8 mouse cellular contexts compared by ENCODE assay signal in the genomic region with DNA sequence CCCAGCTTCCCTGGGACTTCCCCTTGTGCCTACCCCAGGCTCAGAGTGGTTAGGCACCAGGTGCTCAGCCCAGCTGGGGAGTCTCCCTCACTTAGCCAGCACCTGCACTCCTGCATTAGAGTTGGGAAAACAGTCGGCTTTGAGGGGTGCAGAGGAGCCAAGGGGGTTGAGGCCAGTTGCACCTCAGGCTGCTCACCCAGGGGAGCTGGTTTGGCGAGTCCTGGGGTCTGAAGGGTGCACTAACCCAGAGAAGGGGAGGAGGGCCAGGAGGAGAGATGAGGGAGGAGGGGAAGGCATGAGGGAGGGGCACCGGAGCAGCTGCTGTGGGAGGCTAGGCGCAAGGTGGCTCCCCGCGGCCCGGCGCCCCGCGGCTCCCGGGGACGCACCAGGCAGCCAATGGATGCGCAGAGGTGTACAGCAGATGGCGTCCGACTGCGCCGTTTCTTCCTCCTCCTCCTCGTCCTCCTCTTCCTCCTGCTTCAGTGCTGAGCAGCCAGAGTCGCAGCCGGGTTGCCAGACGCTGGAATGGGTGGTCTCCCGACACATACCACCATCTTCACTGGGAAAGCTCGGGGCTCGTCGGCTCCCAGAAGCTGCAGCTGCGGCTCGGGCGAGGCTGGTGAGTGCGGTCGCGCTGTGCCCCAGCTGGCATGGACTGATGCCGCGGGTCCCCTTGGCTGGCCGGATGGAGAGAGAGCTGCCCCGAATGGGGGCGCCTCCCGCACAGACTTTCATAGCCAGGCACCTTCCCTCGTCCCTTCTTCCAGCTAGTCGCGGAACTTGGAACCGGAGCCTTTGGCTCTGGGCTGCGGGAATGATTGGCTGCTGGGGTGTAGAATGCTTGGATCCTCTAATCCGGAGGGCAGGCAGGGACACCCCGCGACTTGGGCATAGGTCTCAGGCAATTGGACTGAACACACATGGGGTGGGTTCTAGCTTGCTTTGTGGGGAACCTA. TPM values are rescaled to one million over a fixed set of nuclear protein-coding genes. Genes with fewer than 3 reads are reported as not detected.
A peak's percentile ranks its signal among the peaks of the same experiment; 100 is the strongest.
DNase-seq lines count a peak whose midpoint lies in the region; ATAC-seq and TF ChIP-seq lines count a peak whose summit lies in the region.

A gene (plus strand): TSS at position 321 of the 956 bp plus-strand sequence.

- under 1% methylated on average over 41 of the region's 45 CpGs for WGBS in lung, embryonic 15.5 days
- WGBS in olfactory bulb, adult 2 months = under 1% methylated on average over 45 of the region's 45 CpGs

- H3K4me2 ChIP-seq in lung, embryonic 15.5 days = peak within 1 kb of the TSS; percentile 85

- TF ChIP-seq POLR2A in olfactory bulb, adult 2 months (IDR thresholded peaks at IDR 0.05; ENCODE audit: insufficient read depth, low read depth, low read length) = no peak

- H3K4me1 ChIP-seq in lung, embryonic 15.5 days = peaks cover 10% of the 10 kb centered on the region
- H3K4me1 ChIP-seq in olfactory bulb, adult 2 months (ENCODE audit: control insufficient read depth, insufficient read depth, low read length) = peaks cover 14% of the 10 kb centered on the region

- H3K4me3 ChIP-seq in lung, embryonic 15.5 days = peak within 1 kb of the TSS; percentile 41
- peak within 1 kb of the TSS; percentile 50 for H3K4me3 ChIP-seq in olfactory bulb, adult 2 months (ENCODE audit: insufficient read depth, low read depth, low read length)

- no peaks in the 10 kb centered on the region for H3K36me3 ChIP-seq in lung, embryonic 15.5 days

- no peaks in the 10 kb centered on the region for H3K9me3 ChIP-seq in lung, embryonic 15.5 days

- no peak for TF ChIP-seq CTCF in olfactory bulb, adult 2 months (IDR thresholded peaks at IDR 0.05; ENCODE audit: insufficient read depth, low read depth, low read length)

- peak; percentile 57 for ATAC-seq in lung, embryonic 15.5 days (ENCODE audit: borderline replicate concordance, extremely low read depth, low FRiP score, low TSS enrichment)

- DNase-seq in lung, postnatal 36 days = no peak
- DNase-seq in embryo, embryonic 9.5 days (ENCODE audit: extremely low spot score) = peak; percentile 48
- peak; percentile 8 for DNase-seq in heart, postnatal 4 days
- peak; percentile 52 to 56 for DNase-seq in left cerebral cortex, postnatal 36 days (ENCODE audit: low spot score in 2 of 2)
- DNase-seq in thymus, adult 18-20 months = no peak
- no peak for DNase-seq in spleen, postnatal 36 days (ENCODE audit: low spot score in 2 of 2)

- H3K9ac ChIP-seq in lung, embryonic 15.5 days = no peak within 1 kb of the TSS; the same call in 1 of the 2 replicates

- H3K27ac ChIP-seq in lung, embryonic 15.5 days = no peak within 1 kb of the TSS
- no peak within 1 kb of the TSS for H3K27ac ChIP-seq in olfactory bulb, adult 2 months (ENCODE audit: insufficient read depth, low read depth, low read length)

- intact Hi-C loops in left cerebral cortex, postnatal 36 days (cut with DNase I) = loop anchor here (10.0 kb wide), 1 partner anchor 922 kb away; no protein-coding TSS in a partner anchor

- H3K27me3 ChIP-seq in lung, embryonic 15.5 days = peaks cover 37% of the 10 kb centered on the region

RNA-seq across cellular contexts. Expression of the gene that starts here (rescaled TPM):
- 0.53 and 1.1 TPM in 2 replicates for polyA plus RNA-seq in lung, embryonic 15.5 days (2015; fragmentation: Nextera tagmentation; extraction: Ambion mirVana)
- total RNA-seq in heart, postnatal 4 days (2021) = 1 to 10 TPM; 1.4 to 1.6 TPM
- total RNA-seq in left cerebral cortex, postnatal 36 days (2021) = 1 to 10 TPM; 7.3 to 7.9 TPM
- polyA plus RNA-seq in olfactory bulb, adult 2 months (2012; ENCODE audit: insufficient read depth, insufficient read length, low replicate concordance, missing spikeins) = not detected in 2 replicates

Comparison
In these comparisons a context has a peak if more than half of its experiments do, and no peak if none do; other contexts are left out.
1. DNase-seq: peak in embryo, embryonic 9.5 days (single experiment), heart, postnatal 4 days (single experiment) and left cerebral cortex, postnatal 36 days (2 of 2); none in lung, postnatal 36 days (single experiment), thymus, adult 18-20 months (0 of 2) and spleen, postnatal 36 days (0 of 2).